ENCODE assay signal across 17 mouse cellular contexts in genomic region chr1:30320657-30321262, GRCm38 (mm10).
"Had no signal": no experiment of that assay in that cellular context is flagged by ENCODE, and none has a peak within 500 bp of the region (broad histone marks: within the 10 kb centered on the region; RNA-seq: fewer than 3 reads in every experiment).

No protein-coding gene starts in this region.

- DNase-seq: kidney, adult 11 months; kidney, adult 8-10 months; kidney, postnatal 10 days; kidney, postnatal 36 days; left cerebral cortex, postnatal 4 days; liver, postnatal 0 days; lung, embryonic 14.5 days; thymus, adult 18-20 months; thymus, postnatal 14 days; thymus, postnatal 4 days had no signal

- ATAC-seq: liver, postnatal 0 days; lung, postnatal 0 days had no signal

- H3K27ac ChIP-seq: kidney, embryonic 15.5 days; limb, embryonic 12.5 days; limb, embryonic 15.5 days; liver, embryonic 14.5 days; macrophage had no signal

- H3K4me1 ChIP-seq: kidney, embryonic 15.5 days; limb, embryonic 12.5 days; limb, embryonic 15.5 days had no signal

- H3K4me3 ChIP-seq: kidney, embryonic 15.5 days; limb, embryonic 12.5 days; limb, embryonic 15.5 days had no signal

- H3K36me3 ChIP-seq: kidney, embryonic 15.5 days; limb, embryonic 12.5 days; limb, embryonic 15.5 days had no signal

- H3K27me3 ChIP-seq: kidney, embryonic 15.5 days; limb, embryonic 12.5 days; limb, embryonic 15.5 days had no signal

- H3K9ac ChIP-seq: kidney, embryonic 15.5 days; limb, embryonic 12.5 days; limb, embryonic 15.5 days; liver, embryonic 14.5 days; liver, postnatal 0 days; lung, embryonic 14.5 days had no signal

- H3K4me2 ChIP-seq: kidney, embryonic 15.5 days; limb, embryonic 12.5 days; limb, embryonic 15.5 days; liver, embryonic 11.5 days; lung, embryonic 14.5 days had no signal

- H3K9me3 ChIP-seq: kidney, embryonic 15.5 days; limb, embryonic 12.5 days; limb, embryonic 15.5 days had no signal
